Mouse (Mus musculus) neutrophil, adult 83 days (primary cell): ENCODE data around the gene Rad9b. TPM values are rescaled to one million over a fixed set of nuclear protein-coding genes. Genes with fewer than 3 reads are reported as not detected.

Experiments
- total RNA-seq, 2 experiments: library from RNA; stranded (reverse); gene quantifications; one replicate each; pipeline ENCODE4 v1.2.4; 2023

The Rad9b gene
- 1 to 10 TPM; 1.1 to 2.4 TPM for total RNA-seq

GRCm38 (mm10) chr5:122353807-122354491, at the start of gene Rad9b, which contains the start of gene Vps29:
Gene Rad9b, minus strand, starts transcription at chr5:122354233.
Gene Vps29, plus strand, starts transcription at chr5:122354369.

GRCm38 (mm10) chr5:122391786-122392180, 37.8 kb upstream of the Rad9b start, which contains the start of gene Arpc3:
Gene Arpc3, plus strand, starts transcription at chr5:122391878.

GRCm38 (mm10) chr5:122372192-122372769, 18.2 kb upstream of the Rad9b start, which contains the start of gene Fam216a:
Gene Fam216a, minus strand, starts transcription at chr5:122372364.

GRCm38 (mm10) chr5:122371591-122372191, 17.7 kb upstream of the Rad9b start, which contains the start of gene Gpn3:
Gene Gpn3, plus strand, starts transcription at chr5:122371876.

GRCm38 (mm10) chr5:122284183-122285028, 69.6 kb downstream of the Rad9b start, which contains the start of gene Pptc7:
Gene Pptc7, plus strand, starts transcription at chr5:122284365.

Other genes with a start within 250 kb of the Rad9b start
- 1 to 10 TPM; 6.2 to 9.1 TPM for gene Ccdc63, start 213.4 kb downstream of the Rad9b start, total RNA-seq
- 100 to 1,000 TPM; 201 to 214 TPM for gene Ppp1cc, start 196.0 kb downstream of the Rad9b start, total RNA-seq
- 100 to 1,000 TPM in 1 of 2 experiments, 10 to 100 TPM in 1; 98.6 to 111 TPM for gene Hvcn1, start 147.4 kb downstream of the Rad9b start, total RNA-seq
- 1 to 10 TPM; 8.0 TPM for gene Tctn1, start 89.8 kb downstream of the Rad9b start, total RNA-seq
- gene Pptc7, start 69.9 kb downstream of the Rad9b start, total RNA-seq = 10 to 100 TPM; 14.5 to 18.4 TPM
- gene Vps29, start 136 bp upstream of the Rad9b start, total RNA-seq = 10 to 100 TPM; 57.0 to 59.9 TPM
- gene Gpn3, start 17.6 kb upstream of the Rad9b start, total RNA-seq = 10 to 100 TPM; 14.4 to 14.6 TPM
- gene Fam216a, start 18.1 kb upstream of the Rad9b start, total RNA-seq = 1 to 10 TPM; 5.4 to 5.6 TPM
- gene Arpc3, start 37.6 kb upstream of the Rad9b start, total RNA-seq = 100 to 1,000 TPM; 562 to 596 TPM
- gene Anapc7, start 67.5 kb upstream of the Rad9b start, total RNA-seq = 10 to 100 TPM; 24.4 to 26.2 TPM
- 10 to 100 TPM; 75.4 to 77.0 TPM for gene Atp2a2, start 148.0 kb upstream of the Rad9b start, total RNA-seq